In the genomic region with DNA sequence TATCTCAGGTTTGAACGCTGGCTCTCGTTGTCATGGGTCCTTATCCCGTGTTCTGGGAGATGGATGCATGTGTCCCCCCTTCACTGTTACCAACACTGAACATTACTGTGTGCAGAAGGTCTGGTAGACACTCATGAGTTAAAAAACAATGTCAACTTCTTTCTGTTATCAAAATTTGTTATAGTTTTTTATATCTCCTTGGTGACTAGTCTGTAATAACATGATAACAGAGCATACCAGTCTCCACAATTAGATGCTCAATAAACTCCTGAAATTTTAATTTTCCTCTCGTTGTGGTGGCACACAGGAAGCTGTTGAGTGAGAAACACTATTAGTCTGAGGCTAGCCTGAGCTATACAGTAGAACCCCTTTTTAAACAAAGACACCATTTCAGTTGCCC, we compare ENCODE assay signal across 27 mouse cellular contexts.
DNase-seq lines count a peak whose midpoint lies in the region; ATAC-seq and TF ChIP-seq lines count a peak whose summit lies in the region.
"Had no signal": no experiment of that assay in that cellular context is flagged by ENCODE, and none has a peak within 500 bp of the region (broad histone marks: within the 10 kb centered on the region; RNA-seq: fewer than 3 reads in every experiment).

No protein-coding gene starts in this region.

- no peak overlapping the region for H3K9ac ChIP-seq in liver, embryonic 16.5 days (ENCODE audit: low read depth, low read length)
- H3K9ac ChIP-seq in liver, embryonic 12.5 days = no peak overlapping the region
- no peak overlapping the region for H3K9ac ChIP-seq in MEL (ENCODE audit: control insufficient read depth, low read depth, low read length, poor library complexity, severe bottlenecking)
- H3K9ac ChIP-seq: forebrain, embryonic 13.5 days; heart, embryonic 12.5 days; heart, embryonic 15.5 days; hindbrain, embryonic 13.5 days had no signal

- TF ChIP-seq EP300 in MEL (IDR thresholded peaks at IDR 0.05; ENCODE audit: low read depth in 1 of 2, low read length in 2 of 2) = peak; percentile 69 to 70; a peak in 3 of 4 replicates

- TF ChIP-seq POLR2A in MEL (IDR thresholded peaks at IDR 0.05; ENCODE audit: control insufficient read depth in 1 of 2, insufficient read depth in 1 of 2, low read depth in 1 of 2, low read length in 2 of 2, poor library complexity in 1 of 2) = no peak
- TF ChIP-seq POLR2A in bone marrow, adult 2 months (IDR thresholded peaks at IDR 0.05; ENCODE audit: borderline replicate concordance, control insufficient read depth, low read depth, low read length) = no peak

- no peak overlapping the region for H3K4me3 ChIP-seq in liver, embryonic 16.5 days (ENCODE audit: low read depth, low read length)
- no peak overlapping the region for H3K4me3 ChIP-seq in liver, embryonic 12.5 days
- no peak overlapping the region for H3K4me3 ChIP-seq in MEL (ENCODE audit: control insufficient read depth in 1 of 2, insufficient read depth in 1 of 2, low read depth in 2 of 2, low read length in 2 of 2)
- H3K4me3 ChIP-seq in bone marrow, adult 2 months (replicated peaks; ENCODE audit: control insufficient read depth, low read depth, low read length) = no peak overlapping the region
- H3K4me3 ChIP-seq in limb, embryonic 10.5 days = no peak overlapping the region
- no peak overlapping the region for H3K4me3 ChIP-seq in heart, embryonic 10.5 days
- H3K4me3 ChIP-seq: forebrain, embryonic 10.5 days; forebrain, embryonic 13.5 days; heart, embryonic 12.5 days; heart, embryonic 15.5 days; hindbrain, embryonic 10.5 days; hindbrain, embryonic 13.5 days had no signal

- H3K9me3 ChIP-seq in liver, embryonic 16.5 days (replicated peaks; ENCODE audit: control insufficient read depth, low read length) = no peaks in the 10 kb centered on the region
- H3K9me3 ChIP-seq in liver, embryonic 12.5 days (replicated peaks) = no peaks in the 10 kb centered on the region
- H3K9me3 ChIP-seq in MEL (replicated peaks; ENCODE audit: insufficient read depth, low read length) = no peaks in the 10 kb centered on the region
- H3K9me3 ChIP-seq in limb, embryonic 10.5 days (replicated peaks) = no peaks in the 10 kb centered on the region
- no peaks in the 10 kb centered on the region for H3K9me3 ChIP-seq in heart, embryonic 10.5 days
- H3K9me3 ChIP-seq: forebrain, embryonic 10.5 days; forebrain, embryonic 13.5 days; heart, embryonic 12.5 days; heart, embryonic 15.5 days; hindbrain, embryonic 10.5 days; hindbrain, embryonic 13.5 days had no signal

- no peak for ATAC-seq in liver, embryonic 16.5 days (ENCODE audit: low read depth)
- no peak for ATAC-seq in liver, embryonic 12.5 days
- ATAC-seq: forebrain, embryonic 13.5 days; forebrain, embryonic 16.5 days; hindbrain, embryonic 16.5 days had no signal

- no peak for TF ChIP-seq CTCF in MEL (IDR thresholded peaks at IDR 0.05 in 2 of 3, conservative IDR thresholded peaks at IDR 0.05 in 1 of 3; ENCODE audit: control insufficient read depth in 1 of 3, insufficient read depth in 1 of 3, low read depth in 2 of 3, low read length in 3 of 3, poor library complexity in 1 of 3, severe bottlenecking in 1 of 3)
- no peak for TF ChIP-seq CTCF in bone marrow, adult 2 months (IDR thresholded peaks at IDR 0.05; ENCODE audit: control insufficient read depth, insufficient read depth, low read length)

- 56% methylated on average over 4 of the region's 4 CpGs for WGBS in liver, embryonic 16.5 days (ENCODE audit: insufficient replicate concordance)
- WGBS in liver, embryonic 12.5 days (ENCODE audit: insufficient replicate concordance) = 67% methylated on average over 4 of the region's 4 CpGs
- WGBS in bone marrow, adult 2 months = 51% methylated on average over 4 of the region's 4 CpGs
- 90% methylated on average over 4 of the region's 4 CpGs for WGBS in limb, embryonic 10.5 days
- WGBS in heart, embryonic 10.5 days = 79% methylated on average over 4 of the region's 4 CpGs

- H3K4me1 ChIP-seq in liver, embryonic 16.5 days (ENCODE audit: control insufficient read depth, low read depth, low read length) = peaks cover 13% of the 10 kb centered on the region
- H3K4me1 ChIP-seq in liver, embryonic 12.5 days = peaks cover 41% of the 10 kb centered on the region
- peaks cover 12 to 15% of the 10 kb centered on the region in 2 experiments for H3K4me1 ChIP-seq in MEL (ENCODE audit: control insufficient read depth in 1 of 2, insufficient read depth in 2 of 2, low read length in 2 of 2)
- peaks cover 9% of the 10 kb centered on the region for H3K4me1 ChIP-seq in bone marrow, adult 2 months (ENCODE audit: control insufficient read depth, insufficient read depth, low read length)
- H3K4me1 ChIP-seq in limb, embryonic 10.5 days = peaks cover 13% of the 10 kb centered on the region
- peaks cover 17% of the 10 kb centered on the region for H3K4me1 ChIP-seq in heart, embryonic 10.5 days

- peak overlapping the region; percentile 87; the same call in 1 of the 2 replicates for H3K27ac ChIP-seq in liver, embryonic 16.5 days (ENCODE audit: low read length)
- H3K27ac ChIP-seq in liver, embryonic 12.5 days = no peak overlapping the region
- no peak overlapping the region for H3K27ac ChIP-seq in MEL (ENCODE audit: control insufficient read depth, low read depth, low read length)
- H3K27ac ChIP-seq in bone marrow, adult 2 months (ENCODE audit: control insufficient read depth, insufficient read depth, low read depth, low read length, poor library complexity) = peak overlapping the region; percentile 45; the same call in 1 of the 2 replicates
- peak overlapping the region; percentile 42; the same call in 1 of the 2 replicates for H3K27ac ChIP-seq in limb, embryonic 10.5 days
- no peak overlapping the region for H3K27ac ChIP-seq in heart, embryonic 10.5 days
- H3K27ac ChIP-seq: forebrain, embryonic 13.5 days; hindbrain, embryonic 13.5 days had no signal

- no peaks in the 10 kb centered on the region for H3K27me3 ChIP-seq in liver, embryonic 16.5 days (ENCODE audit: control insufficient read depth, insufficient read depth, low read depth, low read length)
- no peaks in the 10 kb centered on the region for H3K27me3 ChIP-seq in liver, embryonic 12.5 days (replicated peaks)
- no peaks in the 10 kb centered on the region; a peak in 1 of 4 replicates for H3K27me3 ChIP-seq in MEL (ENCODE audit: control insufficient read depth in 1 of 2, insufficient read depth in 2 of 2, low read length in 2 of 2)
- no peaks in the 10 kb centered on the region for H3K27me3 ChIP-seq in limb, embryonic 10.5 days (ENCODE audit: low read depth, poor library complexity, severe bottlenecking)
- no peaks in the 10 kb centered on the region for H3K27me3 ChIP-seq in heart, embryonic 10.5 days (ENCODE audit: insufficient read depth, poor library complexity, severe bottlenecking)
- H3K27me3 ChIP-seq: forebrain, embryonic 13.5 days; heart, embryonic 12.5 days; heart, embryonic 15.5 days; hindbrain, embryonic 13.5 days had no signal

- H3K4me2 ChIP-seq in liver, embryonic 16.5 days (ENCODE audit: low read depth, low read length) = no peak overlapping the region
- H3K4me2 ChIP-seq in liver, embryonic 12.5 days = no peak overlapping the region
- H3K4me2 ChIP-seq: forebrain, embryonic 13.5 days; heart, embryonic 12.5 days; heart, embryonic 15.5 days; hindbrain, embryonic 13.5 days had no signal

- no peaks in the 10 kb centered on the region for H3K36me3 ChIP-seq in liver, embryonic 16.5 days (ENCODE audit: control insufficient read depth, insufficient read depth)
- H3K36me3 ChIP-seq in liver, embryonic 12.5 days = no peaks in the 10 kb centered on the region
- H3K36me3 ChIP-seq in MEL (ENCODE audit: control insufficient read depth in 1 of 2, insufficient read depth in 2 of 2, low read length in 2 of 2) = peaks cover 0 to 13% of the 10 kb centered on the region in 2 experiments; a peak in 2 of 4 replicates
- H3K36me3 ChIP-seq in limb, embryonic 10.5 days = no peaks in the 10 kb centered on the region
- no peaks in the 10 kb centered on the region for H3K36me3 ChIP-seq in heart, embryonic 10.5 days
- H3K36me3 ChIP-seq: forebrain, embryonic 10.5 days; heart, embryonic 12.5 days; heart, embryonic 15.5 days; hindbrain, embryonic 10.5 days; hindbrain, embryonic 13.5 days had no signal

- TF ChIP-seq RAD21 in MEL (IDR thresholded peaks at IDR 0.05; ENCODE audit: low read depth, low read length) = no peak

- H3K79me2 ChIP-seq in MEL (ENCODE audit: control insufficient read depth, insufficient read depth, low read length, poor library complexity) = no peaks in the 10 kb centered on the region; the same call in 1 of the 2 replicates

- DNase-seq in MEL (ENCODE audit: low read depth, low spot score) = peak; percentile 39
- no peak for DNase-seq in limb, embryonic 10.5 days (ENCODE audit: low spot score)
- DNase-seq in heart, embryonic 10.5 days (ENCODE audit: low spot score) = no peak
- DNase-seq in kidney, postnatal 25 days = no peak
- DNase-seq: adrenal gland, postnatal 10 days; adrenal gland, postnatal 36 days; cerebellum, adult 11 months; cerebellum, adult 2 months; cerebellum, adult 9-11 months; cerebellum, postnatal 25 days; embryo, embryonic 11 days; gastrocnemius, postnatal 10 days; gastrocnemius, postnatal 36 days; heart, adult 11 months; heart, postnatal 10 days; heart, postnatal 36 days had no signal

TF ChIP-seq in MEL, 35 proteins besides CTCF, POLR2A, EP300 and RAD21:
- TF ChIP-seq MYC (IDR thresholded peaks at IDR 0.05; ENCODE audit: low read depth, low read length) = 0 out of 2 replicates have a peak, but pooled peaks have one; percentile 21
- no peak for TF ChIP-seq SMC3 (IDR thresholded peaks at IDR 0.05; ENCODE audit: low read depth, low read length)
- peak; percentile 53 for TF ChIP-seq TCF12 (IDR thresholded peaks at IDR 0.05; ENCODE audit: low read depth, low read length)
- TF ChIP-seq E2F4 (IDR thresholded peaks at IDR 0.05; ENCODE audit: borderline replicate concordance, low read depth, low read length) = no peak
- peak; percentile 43; the same call in 1 of the 2 replicates for TF ChIP-seq SIN3A (IDR thresholded peaks at IDR 0.05; ENCODE audit: low read length)
- TF ChIP-seq TAL1 (IDR thresholded peaks at IDR 0.05; ENCODE audit: low read length) = peak; percentile 56
- TF ChIP-seq MAFK (IDR thresholded peaks at IDR 0.05; ENCODE audit: borderline replicate concordance, low read depth, low read length) = no peak
- TF ChIP-seq GATA1 (IDR thresholded peaks at IDR 0.05; ENCODE audit: low read depth, low read length) = peak; percentile 75
- TF ChIP-seq MAX (IDR thresholded peaks at IDR 0.05; ENCODE audit: low read length) = 0 out of 2 replicates have a peak, but pooled peaks have one; percentile 22
- TF ChIP-seq ETS1 (IDR thresholded peaks at IDR 0.05; ENCODE audit: low read depth, low read length) = peak; percentile 53
- no peak for TF ChIP-seq MEF2A (IDR thresholded peaks at IDR 0.05; ENCODE audit: extremely low read depth, insufficient replicate concordance, low read depth, low read length, poor library complexity, severe bottlenecking)
- no peak for TF ChIP-seq JUND (IDR thresholded peaks at IDR 0.05; ENCODE audit: low read depth, low read length)

Comparison
In these comparisons a context has a peak if more than half of its experiments do, and no peak if none do; other contexts are left out.
1. H3K27ac ChIP-seq: peak in liver, embryonic 16.5 days (single experiment), bone marrow, adult 2 months (single experiment) and limb, embryonic 10.5 days (single experiment); none in liver, embryonic 12.5 days (single experiment), MEL (single experiment) and heart, embryonic 10.5 days (single experiment).